Mouse (Mus musculus): ENCODE measurements around the gene Ccl7.

Ccl7 gene

GRCm38 (mm10) chr11:82035356-82035755 is 10.2 kb upstream of the Ccl7 start, which contains the start of gene Ccl2:
Gene Ccl2, plus strand, starts transcription at chr11:82035571.
- peak; percentile 71 for DNase-seq (ENCODE audit: low spot score)

GRCm38 (mm10) chr11:82035857-82036256 is 9.7 kb upstream of the Ccl7 start:
- no peak for DNase-seq (ENCODE audit: low spot score)

GRCm38 (mm10) chr11:82038535-82038934 is 7.0 kb upstream of the Ccl7 start, which contains the start of gene Gm17268:
Gene Gm17268, minus strand, starts transcription at chr11:82038562.
- DNase-seq (ENCODE audit: low spot score) = no peak

DNA sequence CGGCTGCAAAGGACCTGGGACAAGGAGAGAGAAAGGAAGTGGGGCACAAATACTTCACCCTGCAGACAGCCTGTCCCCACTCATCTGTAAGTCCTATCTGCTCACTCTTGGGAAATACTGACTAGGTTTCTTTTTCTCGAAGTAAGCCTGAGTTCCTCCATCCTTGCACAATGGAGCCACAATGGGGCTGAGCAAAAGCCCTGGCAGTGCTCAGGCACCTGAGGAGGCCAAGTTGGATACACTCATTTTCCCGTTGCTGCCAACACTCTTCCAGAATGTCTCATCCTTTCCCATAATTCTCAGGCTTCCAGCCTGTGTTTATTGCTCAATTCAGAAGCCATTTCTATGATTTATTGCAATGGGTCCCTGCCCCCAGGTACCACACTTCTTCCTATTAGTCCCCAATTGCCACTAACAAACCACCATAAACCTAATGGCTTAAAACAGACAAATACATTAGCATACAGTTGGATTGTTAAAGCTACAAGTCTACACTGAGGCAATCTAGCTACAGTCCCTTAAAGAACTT is 6.3 kb upstream of the Ccl7 start:
- peak; percentile 12 for DNase-seq (ENCODE audit: low spot score)

- DNase-seq (ENCODE audit: low spot score) = no peak
Observed at GRCm38 (mm10) chr11:82041671-82042080, 3.8 kb upstream of the Ccl7 start.

DNA sequence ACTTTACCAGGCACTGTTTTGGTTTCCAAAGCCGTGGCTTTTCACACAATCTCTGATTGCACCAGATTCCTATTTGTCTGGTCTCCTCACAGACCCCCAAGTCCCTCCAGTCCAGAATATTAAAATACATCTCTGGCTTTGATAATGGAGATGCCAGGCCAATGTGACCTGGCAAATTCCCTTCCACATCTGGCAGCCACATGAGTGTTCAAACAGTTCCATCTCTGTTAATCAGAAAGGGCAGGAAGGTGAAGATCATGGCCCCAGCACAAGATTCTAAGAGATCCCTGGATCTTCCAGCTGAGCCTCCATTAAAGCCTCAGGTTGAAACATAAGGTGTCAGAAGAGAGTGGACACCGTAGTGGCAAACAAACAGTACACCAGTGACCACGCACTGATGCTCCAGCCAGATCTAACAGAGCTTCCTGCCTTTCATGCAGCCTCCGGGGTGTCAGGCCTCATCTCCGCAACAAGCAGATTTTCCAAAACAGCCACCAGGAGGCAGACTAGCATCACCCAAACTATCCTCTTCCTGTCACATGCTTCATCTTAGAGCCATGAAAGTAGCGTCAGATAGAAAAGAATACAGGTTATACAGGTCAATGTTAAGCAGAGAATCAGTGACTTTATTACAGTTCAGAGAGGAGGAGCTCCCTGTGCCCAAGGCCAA is 2.4 kb downstream of the Ccl7 start:
- DNase-seq (ENCODE audit: low spot score) = peak; percentile 48

DNA sequence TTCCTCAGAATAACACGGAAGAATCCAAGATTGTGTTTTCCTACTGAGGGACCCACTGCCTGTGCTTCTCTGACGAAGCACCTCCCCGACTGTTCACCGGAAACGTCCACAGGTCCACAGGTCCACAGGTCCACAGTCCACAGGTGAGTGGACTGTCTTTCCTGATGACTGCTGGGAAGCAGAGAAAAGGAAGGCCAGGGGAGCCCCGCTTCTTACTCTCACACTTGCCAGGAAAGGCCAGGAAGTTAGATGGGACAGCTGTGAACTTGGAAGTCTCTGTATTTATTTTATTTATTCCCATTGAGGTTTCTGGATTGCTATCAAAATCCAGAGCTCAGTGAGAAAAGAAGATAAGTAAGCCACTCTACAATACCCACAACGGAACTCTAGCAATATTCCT is 8.3 kb downstream of the Ccl7 start:
- no peak for DNase-seq (ENCODE audit: low spot score)

GRCm38 (mm10) chr11:82057646-82058045 is 12.1 kb downstream of the Ccl7 start, which contains the start of gene Ccl11:
Gene Ccl11, plus strand, starts transcription at chr11:82057823.
- DNase-seq (ENCODE audit: low spot score) = no peak

- DNase-seq (ENCODE audit: low spot score) = no peak
Observed at GRCm38 (mm10) chr11:82062226-82062625, 16.7 kb downstream of the Ccl7 start.

GRCm38 (mm10) chr11:82063454-82063853 is 17.9 kb downstream of the Ccl7 start:
- no peak for DNase-seq (ENCODE audit: low spot score)

DNA sequence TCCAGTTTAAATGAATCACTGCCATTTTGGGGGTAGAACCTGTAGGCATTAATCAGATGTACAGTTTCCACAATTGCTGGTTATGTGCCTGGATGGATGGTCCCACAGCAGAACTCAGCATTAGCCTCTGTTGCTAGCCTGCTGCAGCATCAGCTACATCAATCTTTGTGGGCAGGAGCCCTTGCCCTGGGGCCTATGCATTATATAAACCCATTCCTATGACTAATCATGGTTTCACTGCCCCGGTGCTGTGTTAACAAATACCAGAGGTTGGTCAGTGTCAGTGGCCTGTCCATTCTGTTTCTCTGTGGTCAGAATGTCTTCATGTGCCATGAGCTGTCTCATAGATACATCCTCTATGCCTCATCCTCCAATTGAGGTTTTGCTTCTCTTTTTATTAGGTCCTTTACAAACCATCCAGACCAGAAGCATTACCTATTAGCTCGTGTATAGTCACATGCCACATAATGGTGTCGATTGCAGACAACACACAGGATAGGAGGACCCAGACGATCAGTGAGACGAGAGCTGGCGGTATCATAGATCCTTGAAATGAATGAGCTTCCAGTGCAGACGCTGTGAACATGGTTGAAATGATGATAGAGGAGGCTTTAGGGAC is 21.6 kb downstream of the Ccl7 start:
- no peak for DNase-seq (ENCODE audit: low spot score)

- no peak for DNase-seq (ENCODE audit: low spot score)
Observed at GRCm38 (mm10) chr11:82071076-82071475, 25.6 kb downstream of the Ccl7 start.

DNA sequence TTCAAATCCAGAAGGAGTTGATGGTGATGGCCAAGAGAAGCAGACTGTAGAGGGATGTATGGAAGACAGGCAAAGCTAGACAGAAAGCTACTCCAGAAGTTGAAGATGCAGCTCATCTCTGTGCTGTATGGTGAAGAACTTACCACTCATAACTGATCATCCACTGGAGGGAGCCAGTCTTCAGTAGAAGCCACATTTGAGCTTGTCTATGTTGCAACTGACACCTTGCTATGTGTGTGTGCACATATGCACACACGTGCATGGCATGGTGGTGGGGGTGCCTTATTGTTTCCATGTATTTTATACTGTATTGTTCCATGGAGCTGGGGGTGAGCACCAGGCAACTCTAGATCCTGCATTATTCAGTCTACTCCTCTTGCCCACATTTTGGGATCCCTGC is 26.9 kb downstream of the Ccl7 start:
- no peak for DNase-seq (ENCODE audit: low spot score)

DNA sequence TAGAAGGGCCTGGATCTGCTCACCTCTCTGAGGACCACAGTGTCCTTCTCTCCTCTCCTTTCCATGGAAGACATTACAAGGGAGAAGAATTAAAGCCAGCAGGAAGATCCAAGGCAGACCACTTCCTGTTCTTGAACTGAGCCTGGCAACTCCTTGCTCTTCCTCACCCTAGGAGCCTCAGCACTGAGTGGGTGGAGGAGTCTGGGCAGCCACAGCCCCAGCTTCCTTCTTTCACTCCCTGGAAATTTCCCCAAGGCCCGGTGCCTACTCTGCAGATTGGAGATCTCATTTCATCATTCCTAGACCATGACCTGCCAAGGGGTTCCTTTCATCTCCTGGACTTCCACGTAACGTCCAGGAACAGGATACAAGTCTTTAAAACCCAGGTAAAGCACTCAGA is 27.5 kb downstream of the Ccl7 start:
- no peak for DNase-seq (ENCODE audit: low spot score)

DNA sequence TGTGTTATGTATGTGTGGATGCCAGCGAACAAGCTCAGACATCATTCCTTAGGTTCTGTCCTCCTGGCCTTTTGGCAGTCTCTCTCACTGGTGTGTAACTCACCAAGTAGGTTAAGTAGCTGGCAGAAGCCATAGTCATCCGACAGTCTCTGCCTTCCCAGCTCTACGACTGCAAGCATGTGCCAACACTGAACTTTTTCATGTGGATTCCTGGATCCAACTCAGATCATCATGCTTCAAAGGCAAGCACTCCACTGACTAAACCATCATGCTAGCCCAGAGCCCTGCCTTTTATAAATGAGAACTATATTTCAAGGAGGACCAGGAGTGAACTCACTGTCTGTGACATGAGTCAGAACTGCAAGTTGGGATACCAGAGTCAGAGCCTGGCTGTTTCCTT is 28.2 kb downstream of the Ccl7 start:
- no peak for DNase-seq (ENCODE audit: low spot score)

GRCm38 (mm10) chr11:82077031-82077430 is 31.5 kb downstream of the Ccl7 start:
- DNase-seq (ENCODE audit: low spot score) = no peak

GRCm38 (mm10) chr11:82078136-82078730 is 32.7 kb downstream of the Ccl7 start:
- DNase-seq (ENCODE audit: low spot score) = no peak

- DNase-seq (ENCODE audit: low spot score) = no peak
Observed at GRCm38 (mm10) chr11:82080865-82081264, 35.4 kb downstream of the Ccl7 start.

DNA sequence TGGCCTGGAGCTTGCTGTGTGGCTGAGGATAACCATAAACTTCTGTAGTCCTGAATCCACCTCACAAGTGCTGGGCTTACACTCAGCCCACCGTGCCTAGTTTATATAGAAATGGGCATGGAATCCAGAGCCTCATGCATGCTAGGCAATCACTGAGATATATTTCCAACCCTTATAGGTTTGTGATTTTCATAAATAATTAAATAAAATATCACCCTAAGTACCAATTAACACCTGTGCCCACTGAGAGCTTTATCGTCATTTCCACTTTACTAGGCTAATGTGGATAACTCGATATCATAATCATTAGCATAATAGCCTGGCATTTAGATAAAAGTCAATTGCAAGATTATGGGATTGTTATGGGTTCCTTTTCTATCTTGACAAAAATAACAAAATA is 38.8 kb downstream of the Ccl7 start:
- no peak for DNase-seq (ENCODE audit: low spot score)

Measured in urinary bladder, postnatal 14 days (tissue).